Mouse (Mus musculus) neural tube, embryonic 12.5 days (tissue): Measurements from ENCODE around the gene Get4. TPM values are rescaled to one million over a fixed set of nuclear protein-coding genes. Genes with fewer than 3 reads are reported as not detected.

ENCODE experiments used
- ATAC-seq: fragments of 200-750 bp; cut with Nextera tagmentation; 2 replicates; pipeline ENCODE4 v1.8.0; 2017; ENCODE audit warnings: low read depth, mild to moderate bottlenecking, moderate TSS enrichment, moderate library complexity; ENCODE audit not compliant: low FRiP score
- H3K27ac ChIP-seq: fragments of 300-500 bp; sonication (generic); 2 replicates; pipeline ENCODE4 v1.5.1; 2016
- H3K27me3 ChIP-seq: fragments of 300-500 bp; sonication (generic); replicated peaks from 2 replicates; pipeline ENCODE4 v1.6.1; 2016; ENCODE audit warnings: mild to moderate bottlenecking
- H3K36me3 ChIP-seq: fragments of 300-500 bp; sonication (generic); 2 replicates; pipeline ENCODE4 v1.6.1; 2016; ENCODE audit warnings: mild to moderate bottlenecking
- H3K4me1 ChIP-seq: fragments of 300-500 bp; sonication (generic); 2 replicates; pipeline ENCODE4 v1.6.1; 2016
- H3K4me2 ChIP-seq: fragments of 300-500 bp; sonication (generic); replicated peaks from 2 replicates; pipeline ENCODE4 v1.6.1; 2016; ENCODE audit warnings: mild to moderate bottlenecking
- H3K4me3 ChIP-seq: fragments of 300-500 bp; sonication (generic); 2 replicates; pipeline ENCODE4 v1.5.1; 2016
- H3K9ac ChIP-seq: fragments of 300-500 bp; sonication (generic); 2 replicates; pipeline ENCODE4 v1.6.1; 2016; ENCODE audit warnings: mild to moderate bottlenecking
- H3K9me3 ChIP-seq: fragments of 300-500 bp; sonication (generic); 2 replicates; pipeline ENCODE4 v1.6.1; 2016; ENCODE audit warnings: mild to moderate bottlenecking
- WGBS: fragments of 180-500 bp; shearing (Covaris S2); methylation state at CpG from one replicate; pipeline ENCODE4 v1.1.7; 2016; 5-methylcytosine and 5-hydroxymethylcytosine counted together
- polyA plus RNA-seq: library from polyadenylated mRNA; unstranded; fragments of >200 nt; fragmentation: Nextera tagmentation; extraction: Ambion mirVana; gene quantifications from 2 replicates; pipeline ENCODE4 v1.2.1, GENCODE M21; 2016

Gene Get4
- polyA plus RNA-seq, 1 experiment from 2014 or later = 129 TPM

DNA sequence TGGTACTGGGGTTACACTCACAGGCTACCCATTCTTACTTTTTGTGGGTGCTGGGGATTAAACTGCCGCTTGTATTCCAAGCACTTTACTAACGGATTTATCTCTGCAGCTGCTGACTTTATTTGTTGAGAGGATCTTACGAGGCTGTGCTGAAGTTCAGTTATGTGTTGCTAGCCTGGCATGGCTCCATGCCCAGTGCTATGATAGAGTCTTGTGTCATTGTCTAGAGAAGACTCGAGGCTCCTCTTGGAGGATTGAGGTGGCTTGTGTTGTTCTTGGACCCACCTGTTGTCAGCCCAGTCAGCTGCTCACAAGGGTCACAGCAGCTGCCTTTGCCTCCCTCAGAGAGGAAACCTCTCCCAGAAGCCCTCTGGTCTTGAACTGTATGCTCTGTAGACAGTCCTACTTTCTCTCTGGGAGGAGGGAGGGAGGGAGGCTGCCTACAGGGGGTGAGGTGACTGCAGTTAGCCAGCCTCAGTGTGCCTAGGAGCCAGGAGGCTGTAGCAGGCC, 32.1 kb upstream of the Get4 start:
- ATAC-seq = no peak
- Histone ChIP-seq H3K4me1 (no peaks in the 10 kb centered on the region), H3K4me2 (no peak overlapping the region), H3K27me3 (no peaks in the 10 kb centered on the region), H3K36me3 (peaks cover 54% of the 10 kb centered on the region), H3K27ac (no peak overlapping the region), H3K9me3 (no peaks in the 10 kb centered on the region), H3K9ac (no peak overlapping the region), H3K4me3 (no peak overlapping the region)
- 94% methylated on average over 4 of the region's 4 CpGs for WGBS

DNA sequence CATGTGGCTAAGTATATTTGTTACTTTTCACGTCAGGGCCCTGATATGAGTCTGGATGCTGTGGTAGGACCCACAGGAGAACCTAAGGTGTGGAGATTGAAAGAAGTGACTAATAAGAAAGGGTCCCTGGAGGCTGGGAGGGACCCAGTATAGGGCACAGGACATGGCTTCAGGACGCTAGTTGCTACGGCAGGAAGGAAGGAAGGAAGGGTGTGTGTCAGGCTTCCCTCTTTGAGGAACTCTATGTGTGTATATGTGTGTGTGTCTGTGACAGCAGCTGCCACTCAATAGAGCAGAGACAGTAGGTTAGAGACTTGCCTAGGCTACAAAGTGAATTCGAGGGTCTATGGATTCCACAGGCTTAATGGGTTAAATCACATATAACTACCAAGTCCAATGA, 31.5 kb upstream of the Get4 start:
- Histone ChIP-seq H3K27ac (no peak overlapping the region), H3K4me3 (no peak overlapping the region), H3K27me3 (no peaks in the 10 kb centered on the region), H3K9me3 (no peaks in the 10 kb centered on the region), H3K4me1 (no peaks in the 10 kb centered on the region), H3K9ac (no peak overlapping the region), H3K4me2 (no peak overlapping the region), H3K36me3 (peaks cover 54% of the 10 kb centered on the region)
- WGBS = 87% methylated on average over 4 of the region's 4 CpGs
- no peak for ATAC-seq

DNA sequence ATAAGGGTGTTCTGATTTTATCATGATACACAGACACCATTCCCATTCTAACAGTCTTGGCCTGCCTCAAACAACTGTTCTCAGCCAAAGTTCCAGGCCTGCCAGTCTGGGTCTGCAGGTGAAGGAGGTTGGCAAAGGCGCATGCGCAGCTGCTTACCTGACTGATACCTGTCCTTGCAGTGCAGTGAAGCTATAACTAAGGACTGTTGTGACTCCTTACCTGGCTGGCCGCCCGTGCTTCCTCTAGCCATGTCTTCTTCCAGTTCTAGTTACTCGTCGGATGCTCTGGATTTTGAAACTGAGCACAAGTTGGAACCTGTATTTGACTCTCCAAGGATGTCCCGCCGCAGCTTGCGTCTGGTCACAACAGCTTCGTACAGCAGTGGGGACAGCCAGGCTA, 28.8 kb upstream of the Get4 start:
- Histone ChIP-seq H3K9me3 (no peaks in the 10 kb centered on the region), H3K9ac (no peak overlapping the region), H3K27ac (no peak overlapping the region), H3K4me3 (no peak overlapping the region), H3K27me3 (no peaks in the 10 kb centered on the region), H3K4me2 (no peak overlapping the region), H3K4me1 (no peaks in the 10 kb centered on the region), H3K36me3 (peaks cover 65% of the 10 kb centered on the region)
- 96% methylated on average over 10 of the region's 10 CpGs for WGBS
- no peak for ATAC-seq

DNA sequence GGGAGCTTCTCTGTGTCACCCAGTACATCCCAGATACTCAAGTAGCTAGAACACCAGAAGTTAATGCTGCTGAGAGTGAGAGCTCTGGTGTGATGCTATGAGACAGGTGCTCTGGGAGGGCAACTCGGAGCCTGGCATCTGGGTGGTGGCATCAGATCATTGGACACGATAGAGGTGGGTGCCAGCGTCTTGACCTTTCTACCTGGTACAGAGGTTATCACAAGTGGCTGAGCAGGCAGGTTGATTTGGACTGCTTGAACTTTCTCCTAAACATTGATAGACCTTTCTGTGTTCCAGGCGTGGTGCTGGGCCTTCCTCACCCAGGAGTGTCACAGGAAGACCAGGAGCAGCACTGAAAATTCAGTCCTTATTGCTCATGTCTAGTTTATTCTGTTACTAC, 24.9 kb upstream of the Get4 start:
- no peak overlapping the region for H3K4me2 ChIP-seq
- H3K4me3 ChIP-seq = no peak overlapping the region
- H3K9me3 ChIP-seq = no peaks in the 10 kb centered on the region
- no peaks in the 10 kb centered on the region for H3K4me1 ChIP-seq
- WGBS = 98% methylated on average over 4 of the region's 4 CpGs
- H3K27ac ChIP-seq = no peak overlapping the region
- no peaks in the 10 kb centered on the region for H3K27me3 ChIP-seq
- ATAC-seq = no peak
- H3K36me3 ChIP-seq = peaks cover 73% of the 10 kb centered on the region
- H3K9ac ChIP-seq = no peak overlapping the region

DNA sequence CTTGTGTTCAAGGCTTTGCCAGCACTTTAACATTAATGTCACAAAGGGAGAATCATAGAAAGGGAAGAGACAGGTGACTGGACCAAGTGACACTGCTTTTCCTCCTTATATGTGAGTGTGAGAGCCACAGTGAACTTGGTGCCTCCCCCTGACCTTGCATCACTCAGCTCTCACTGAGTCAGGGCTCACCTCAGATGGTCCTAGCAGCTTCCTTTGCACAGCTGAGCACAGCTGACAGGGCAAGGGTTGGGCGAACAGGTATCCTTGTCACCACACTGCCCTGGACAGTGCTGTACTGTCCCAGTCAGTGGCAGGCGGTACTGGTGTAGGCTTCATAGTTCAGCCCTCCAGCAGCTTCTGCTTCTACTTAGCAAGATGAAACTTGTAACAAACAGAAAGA, 24.5 kb upstream of the Get4 start:
- Histone ChIP-seq H3K27ac (no peak overlapping the region), H3K27me3 (no peaks in the 10 kb centered on the region), H3K9ac (no peak overlapping the region), H3K4me1 (no peaks in the 10 kb centered on the region), H3K4me2 (no peak overlapping the region), H3K36me3 (peaks cover 74% of the 10 kb centered on the region), H3K4me3 (no peak overlapping the region), H3K9me3 (no peaks in the 10 kb centered on the region)
- ATAC-seq = no peak
- WGBS = 93% methylated on average over 2 of the region's 2 CpGs

DNA sequence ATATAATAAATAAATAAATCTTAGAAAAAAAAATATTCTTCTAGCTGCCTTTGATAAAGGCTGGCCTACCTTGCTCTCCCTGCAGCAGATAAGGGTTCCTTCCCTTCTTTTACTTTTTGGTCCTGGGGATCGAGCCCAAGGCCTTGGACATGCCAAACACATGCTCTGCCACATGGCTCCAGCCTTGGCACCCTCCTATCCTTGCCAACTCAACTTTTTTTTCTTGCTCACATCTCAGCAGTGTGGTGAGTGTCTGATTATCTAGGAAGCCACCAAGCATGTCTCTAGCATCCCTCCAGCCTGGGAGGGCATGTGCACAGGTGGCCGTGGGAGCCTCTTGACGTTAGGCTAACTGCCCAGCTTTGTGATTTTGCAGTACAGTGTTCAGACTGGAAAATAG, 23.8 kb upstream of the Get4 start:
- H3K4me2 ChIP-seq = no peak overlapping the region

DNA sequence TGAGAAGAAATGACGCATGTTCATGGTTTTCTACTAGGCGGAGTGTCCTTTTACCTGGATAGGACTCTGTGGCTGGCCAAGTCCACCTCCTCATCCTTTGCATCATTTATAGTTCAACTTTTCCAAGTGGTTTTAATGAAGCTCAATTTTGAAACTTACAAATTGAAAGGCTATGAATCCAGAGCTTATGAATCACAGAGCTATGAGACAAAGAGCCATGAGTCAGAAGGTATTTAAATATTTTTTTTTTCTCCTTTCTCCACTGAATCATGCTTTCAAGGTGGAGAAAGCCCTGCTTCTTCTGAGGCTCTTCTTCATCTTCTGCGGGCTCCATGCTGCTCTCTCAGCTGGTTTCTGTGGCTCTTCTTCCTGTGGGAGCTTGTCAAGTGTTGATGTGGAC, 22.4 kb upstream of the Get4 start:
- Histone ChIP-seq H3K4me1 (no peaks in the 10 kb centered on the region), H3K9me3 (no peaks in the 10 kb centered on the region)
- no peak for ATAC-seq

More for the DNA sequence above, 23.8 kb upstream of the Get4 start:
- no peaks in the 10 kb centered on the region for H3K27me3 ChIP-seq
- H3K27ac ChIP-seq = no peak overlapping the region
- peaks cover 78% of the 10 kb centered on the region for H3K36me3 ChIP-seq
- H3K4me3 ChIP-seq = no peak overlapping the region
- no peaks in the 10 kb centered on the region for H3K4me1 ChIP-seq
- ATAC-seq = no peak
- 94% methylated on average over 3 of the region's 3 CpGs for WGBS
- no peak overlapping the region for H3K9ac ChIP-seq
- H3K9me3 ChIP-seq = no peaks in the 10 kb centered on the region

DNA sequence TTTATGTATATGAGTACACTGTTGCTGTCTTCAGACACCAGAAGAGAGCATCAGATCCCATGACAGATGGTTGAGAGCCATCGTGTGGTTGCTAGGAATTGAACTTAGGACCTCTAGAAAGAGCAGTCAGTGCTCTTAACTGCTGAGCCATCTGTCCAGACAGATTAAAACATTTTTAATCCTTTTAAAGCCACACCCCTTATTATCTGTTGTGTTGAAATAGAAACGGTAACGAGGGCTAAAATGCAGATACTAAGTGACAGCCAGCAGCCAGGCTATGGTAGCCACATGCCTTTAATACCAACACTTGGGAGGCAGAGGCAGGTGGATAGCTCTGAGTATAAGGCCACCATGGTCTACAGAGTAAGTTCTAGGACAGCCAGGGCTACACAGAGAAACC, 20.0 kb upstream of the Get4 start:
- ATAC-seq = no peak
- peaks cover 78% of the 10 kb centered on the region for H3K36me3 ChIP-seq
- no peaks in the 10 kb centered on the region for H3K4me1 ChIP-seq

More for the DNA sequence above, 22.4 kb upstream of the Get4 start:
- H3K4me3 ChIP-seq = no peak overlapping the region
- no peaks in the 10 kb centered on the region for H3K27me3 ChIP-seq
- H3K9ac ChIP-seq = no peak overlapping the region
- H3K4me2 ChIP-seq = no peak overlapping the region
- H3K36me3 ChIP-seq = peaks cover 79% of the 10 kb centered on the region
- H3K27ac ChIP-seq = no peak overlapping the region
- 94% methylated on average over 3 of the region's 3 CpGs for WGBS

DNA sequence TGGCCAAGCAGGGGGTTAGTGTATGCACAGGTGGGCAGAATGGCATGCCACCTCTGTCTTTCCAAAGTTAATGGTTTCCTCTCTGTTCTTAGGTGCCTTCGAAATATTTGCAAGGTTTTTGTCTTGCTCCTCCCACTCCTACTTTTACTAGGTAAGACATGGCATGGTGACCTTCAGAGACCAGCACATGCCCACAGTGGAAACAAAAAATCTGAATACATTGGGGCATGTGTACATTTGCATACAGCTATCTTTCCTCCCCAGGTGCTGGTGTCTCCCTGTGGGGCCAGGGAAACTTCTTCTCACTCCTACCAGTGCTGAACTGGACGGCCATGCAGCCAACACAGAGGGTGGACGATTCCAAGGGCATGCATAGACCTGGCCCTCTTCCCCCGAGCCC, 17.7 kb upstream of the Get4 start:
- no peak overlapping the region for H3K27ac ChIP-seq
- WGBS = 92% methylated on average over 4 of the region's 4 CpGs
- H3K4me2 ChIP-seq = no peak overlapping the region
- peaks cover 82% of the 10 kb centered on the region for H3K36me3 ChIP-seq
- no peak overlapping the region for H3K4me3 ChIP-seq
- H3K9ac ChIP-seq = no peak overlapping the region
- no peaks in the 10 kb centered on the region for H3K4me1 ChIP-seq
- no peaks in the 10 kb centered on the region for H3K27me3 ChIP-seq
- ATAC-seq = no peak
- no peaks in the 10 kb centered on the region for H3K9me3 ChIP-seq

More for the DNA sequence above, 20.0 kb upstream of the Get4 start:
- no peak overlapping the region for H3K4me2 ChIP-seq
- 91% methylated on average over 3 of the region's 3 CpGs for WGBS
- H3K9me3 ChIP-seq = no peaks in the 10 kb centered on the region
- no peak overlapping the region for H3K4me3 ChIP-seq
- H3K27me3 ChIP-seq = no peaks in the 10 kb centered on the region
- no peak overlapping the region for H3K9ac ChIP-seq
- no peak overlapping the region for H3K27ac ChIP-seq

DNA sequence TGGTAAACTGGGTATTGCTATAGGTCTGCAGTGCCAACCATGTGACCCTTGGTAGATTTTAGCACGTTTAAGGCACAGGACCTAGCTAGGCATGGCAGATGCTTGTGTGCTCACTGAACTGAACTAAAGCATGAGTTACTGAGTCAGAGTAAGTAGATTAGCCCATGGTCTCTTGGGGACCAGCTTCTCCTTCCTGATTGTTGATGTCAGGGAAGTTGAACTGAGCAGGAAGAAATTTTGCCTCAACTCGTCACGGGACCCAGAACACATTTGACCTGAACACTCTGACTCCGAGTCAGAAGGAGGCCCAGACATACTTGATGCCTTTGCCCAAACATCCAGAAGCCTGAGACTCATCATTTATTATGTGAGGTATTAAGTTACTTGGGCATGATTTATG, 14.7 kb upstream of the Get4 start:
- no peak overlapping the region for H3K4me3 ChIP-seq
- H3K4me1 ChIP-seq = no peaks in the 10 kb centered on the region
- no peaks in the 10 kb centered on the region for H3K27me3 ChIP-seq
- peaks cover 90% of the 10 kb centered on the region for H3K36me3 ChIP-seq
- H3K4me2 ChIP-seq = no peak overlapping the region
- H3K27ac ChIP-seq = no peak overlapping the region
- whole genome bisulfite sequencing = 85% methylated on average over 4 of the region's 4 CpGs
- ATAC-seq = no peak
- no peaks in the 10 kb centered on the region for H3K9me3 ChIP-seq
- no peak overlapping the region for H3K9ac ChIP-seq

DNA sequence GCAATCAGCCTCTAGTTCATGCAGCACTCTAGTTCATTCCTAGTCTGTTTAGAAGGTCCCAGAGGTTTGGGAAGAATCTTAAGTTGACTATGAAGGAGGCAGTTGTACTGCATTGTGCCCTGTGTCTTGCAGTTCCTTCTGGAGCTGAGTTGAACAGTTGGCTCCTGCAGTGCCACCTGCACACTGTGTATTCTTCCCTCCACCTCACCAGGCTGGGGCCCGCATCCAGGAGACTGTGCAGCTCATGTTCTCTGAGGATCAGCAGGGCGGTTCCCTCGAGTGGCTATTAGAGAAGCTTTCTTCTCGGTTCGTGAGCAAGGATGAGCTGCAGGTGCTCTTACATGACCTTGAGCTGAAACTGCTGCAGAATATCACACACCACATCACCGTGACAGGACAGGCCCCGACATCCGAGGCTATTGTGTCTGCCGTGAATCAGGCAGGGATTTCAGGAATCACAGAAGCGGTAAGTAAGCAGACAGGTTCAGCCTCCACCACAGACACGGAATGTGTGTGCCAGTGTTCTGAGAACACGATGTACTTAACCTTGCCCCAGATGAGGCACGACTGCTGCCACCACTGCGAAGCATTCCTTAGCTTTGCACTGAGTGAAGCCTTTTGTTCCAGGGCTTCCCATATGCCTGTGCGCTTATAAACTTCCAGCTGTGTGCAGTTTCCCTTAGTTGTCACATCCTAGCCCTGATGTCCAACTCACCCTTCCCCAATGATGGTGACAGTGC, 10.9 kb upstream of the Get4 start:
- Histone ChIP-seq H3K9me3 (no peaks in the 10 kb centered on the region), H3K4me3 (no peak overlapping the region), H3K9ac (no peak overlapping the region), H3K27ac (no peak overlapping the region), H3K36me3 (peaks cover 93% of the 10 kb centered on the region), H3K4me1 (no peaks in the 10 kb centered on the region), H3K4me2 (no peak overlapping the region), H3K27me3 (no peaks in the 10 kb centered on the region)
- 92% methylated on average over 15 of the region's 15 CpGs for WGBS
- ATAC-seq = no peak

DNA sequence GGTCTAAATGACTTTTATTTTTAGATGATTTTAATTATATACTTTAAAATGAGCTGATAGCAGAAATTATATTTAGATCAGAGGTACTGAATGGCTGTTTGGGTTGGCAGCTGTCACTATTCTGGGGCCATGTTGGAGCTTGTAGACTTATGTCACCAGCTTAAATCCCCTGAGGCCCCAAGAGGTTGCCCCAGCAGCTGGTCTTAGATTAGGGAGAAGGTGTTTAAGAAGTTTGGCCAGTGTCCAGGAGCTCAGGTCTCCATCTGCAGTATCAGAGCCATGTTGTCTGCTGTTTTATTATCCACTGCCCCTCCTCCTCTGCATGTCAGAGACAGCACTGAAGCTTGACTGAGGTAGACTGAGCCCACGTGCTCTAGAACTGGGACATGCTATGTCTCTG, 8.7 kb upstream of the Get4 start:
- H3K9me3 ChIP-seq = no peaks in the 10 kb centered on the region
- no peak overlapping the region for H3K4me3 ChIP-seq
- H3K36me3 ChIP-seq = peaks cover 93% of the 10 kb centered on the region
- H3K4me2 ChIP-seq = no peak overlapping the region
- H3K27me3 ChIP-seq = no peaks in the 10 kb centered on the region
- H3K9ac ChIP-seq = no peak overlapping the region
- H3K27ac ChIP-seq = no peak overlapping the region
- H3K4me1 ChIP-seq = no peaks in the 10 kb centered on the region
- 74% methylated on average over 1 of the region's 1 CpGs for WGBS
- no peak for ATAC-seq

DNA sequence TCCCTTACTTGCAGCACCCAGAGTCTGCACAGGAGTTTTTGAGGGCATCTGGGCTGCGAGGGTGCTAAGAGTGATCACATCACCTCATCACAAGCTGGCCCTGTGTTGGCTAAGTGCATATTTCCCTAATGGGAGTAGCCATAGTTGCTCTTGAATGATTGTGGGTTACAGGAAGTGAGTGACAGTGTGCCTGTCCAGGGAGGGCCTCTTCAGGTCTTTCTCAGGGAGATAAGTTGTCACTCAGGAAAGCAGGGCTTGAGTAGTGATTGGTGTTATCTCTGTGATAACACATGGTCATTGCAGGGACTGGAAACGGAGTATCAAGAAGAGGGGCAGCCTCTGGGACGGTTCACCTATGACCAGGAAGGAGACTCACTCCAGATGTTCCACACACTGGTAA, 4.4 kb upstream of the Get4 start:
- H3K9ac ChIP-seq = no peak overlapping the region
- no peak overlapping the region for H3K4me3 ChIP-seq
- no peak overlapping the region for H3K4me2 ChIP-seq
- no peak for ATAC-seq
- no peaks in the 10 kb centered on the region for H3K27me3 ChIP-seq
- H3K9me3 ChIP-seq = no peaks in the 10 kb centered on the region
- 91% methylated on average over 3 of the region's 3 CpGs for WGBS
- peaks cover 74% of the 10 kb centered on the region for H3K36me3 ChIP-seq
- H3K4me1 ChIP-seq = peaks cover 3% of the 10 kb centered on the region; the same call in 1 of the 2 replicates
- no peak overlapping the region for H3K27ac ChIP-seq
